In genomic region chr7:109115488-109115887, GRCm38 (mm10) we compare ENCODE assay signal across 9 mouse cellular contexts. TPM values are rescaled to one million over a fixed set of nuclear protein-coding genes. Genes with fewer than 3 reads are reported as not detected.
DNase-seq lines count a peak whose midpoint lies in the region; ATAC-seq and TF ChIP-seq lines count a peak whose summit lies in the region.
"Not testable (repeated sequence)": the region's sequence is repeated elsewhere in the genome, so short reads cannot be mapped to it uniquely, and the experiment has no call there.
"Had no signal": no experiment of that assay in that cellular context is flagged by ENCODE, and none has a peak within 500 bp of the region (broad histone marks: within the 10 kb centered on the region; RNA-seq: fewer than 3 reads in every experiment).

No protein-coding gene starts in this region.

- not testable (repeated sequence) for TF ChIP-seq POLR2A in MEL (IDR thresholded peaks at IDR 0.05; ENCODE audit: control insufficient read depth in 1 of 2, insufficient read depth in 1 of 2, low read depth in 1 of 2, low read length in 2 of 2, poor library complexity in 1 of 2)

- ATAC-seq in hindbrain, embryonic 13.5 days (ENCODE audit: low FRiP score) = peak; percentile 71
- 0 out of 2 replicates have a peak, but pooled peaks have one; percentile 13 for ATAC-seq in liver, embryonic 11.5 days (replicated peaks; ENCODE audit: low FRiP score)
- peak; percentile 6 for ATAC-seq in megakaryocyte progenitor cell, adult 5-6 weeks (replicated peaks; ENCODE audit: poor library complexity)
- peak; percentile 66 for ATAC-seq in midbrain, postnatal 0 days (ENCODE audit: low FRiP score)
- ATAC-seq in stomach, postnatal 0 days (ENCODE audit: low FRiP score, low TSS enrichment) = peak; percentile 21; the same call in 1 of the 2 replicates

- peak overlapping the region; percentile 29 to 58; a peak in 3 of 4 replicates for H3K4me3 ChIP-seq in MEL (ENCODE audit: control insufficient read depth in 1 of 2, insufficient read depth in 1 of 2, low read depth in 2 of 2, low read length in 2 of 2)
- H3K4me3 ChIP-seq in forebrain, embryonic 10.5 days; hindbrain, embryonic 13.5 days; liver, embryonic 11.5 days (ENCODE audit: low read depth, low read length); midbrain, postnatal 0 days (ENCODE audit: low read depth, low read length); stomach, postnatal 0 days (ENCODE audit: low read depth, low read length): not testable (repeated sequence)

- not testable (repeated sequence) for H3K9me3 ChIP-seq in MEL (replicated peaks; ENCODE audit: insufficient read depth, low read length); forebrain, embryonic 10.5 days; hindbrain, embryonic 13.5 days; liver, embryonic 11.5 days (ENCODE audit: control insufficient read depth, low read length); midbrain, postnatal 0 days (ENCODE audit: low read length); stomach, postnatal 0 days (ENCODE audit: control insufficient read depth, low read length)

- H3K4me2 ChIP-seq in hindbrain, embryonic 13.5 days; midbrain, postnatal 0 days (ENCODE audit: low read depth, low read length, poor library complexity, severe bottlenecking); stomach, postnatal 0 days (replicated peaks; ENCODE audit: low read depth): not testable (repeated sequence)
- peak overlapping the region; percentile 20; the same call in 1 of the 2 replicates for H3K4me2 ChIP-seq in liver, embryonic 11.5 days

- DNase-seq in MEL (ENCODE audit: low read depth, low spot score); forebrain, embryonic 10.5 days (ENCODE audit: extremely low spot score, low spot score); liver, embryonic 11.5 days (ENCODE audit: low spot score); midbrain, postnatal 0 days (ENCODE audit: low spot score); stomach, postnatal 0 days (ENCODE audit: low spot score): not testable (repeated sequence)
- peak; percentile 1 for DNase-seq in heart, adult 11 months

- peak overlapping the region; percentile 33; the same call in 1 of the 2 replicates for H3K9ac ChIP-seq in MEL (ENCODE audit: control insufficient read depth, low read depth, low read length, poor library complexity, severe bottlenecking)
- not testable (repeated sequence) for H3K9ac ChIP-seq in hindbrain, embryonic 13.5 days; midbrain, postnatal 0 days (replicated peaks; ENCODE audit: low read length, poor library complexity, severe bottlenecking); stomach, postnatal 0 days (ENCODE audit: low read length)
- H3K9ac ChIP-seq in liver, embryonic 11.5 days (ENCODE audit: low read depth, low read length) = peak overlapping the region; percentile 44

- peaks cover 27 to 46% of the 10 kb centered on the region in 2 experiments for H3K4me1 ChIP-seq in MEL (ENCODE audit: control insufficient read depth in 1 of 2, insufficient read depth in 2 of 2, low read length in 2 of 2)
- peaks cover 26% of the 10 kb centered on the region for H3K4me1 ChIP-seq in forebrain, embryonic 10.5 days
- H3K4me1 ChIP-seq in hindbrain, embryonic 13.5 days (replicated peaks) = peaks cover 26% of the 10 kb centered on the region
- H3K4me1 ChIP-seq in liver, embryonic 11.5 days (replicated peaks; ENCODE audit: control insufficient read depth, insufficient read depth, low read length) = peaks cover 45% of the 10 kb centered on the region
- not testable (repeated sequence) for H3K4me1 ChIP-seq in midbrain, postnatal 0 days (ENCODE audit: insufficient read depth, low read length); stomach, postnatal 0 days (replicated peaks; ENCODE audit: control insufficient read depth, insufficient read depth)

- not testable (repeated sequence) for H3K79me2 ChIP-seq in MEL (ENCODE audit: control insufficient read depth, insufficient read depth, low read length, poor library complexity)

- not testable (repeated sequence) for TF ChIP-seq EP300 in MEL (IDR thresholded peaks at IDR 0.05; ENCODE audit: low read depth in 1 of 2, low read length in 2 of 2); stomach, postnatal 0 days (optimal IDR thresholded peaks at IDR 0.05)

- not testable (repeated sequence) for TF ChIP-seq CTCF in MEL (IDR thresholded peaks at IDR 0.05 in 2 of 3, conservative IDR thresholded peaks at IDR 0.05 in 1 of 3; ENCODE audit: control insufficient read depth in 1 of 3, insufficient read depth in 1 of 3, low read depth in 2 of 3, low read length in 3 of 3, poor library complexity in 1 of 3, severe bottlenecking in 1 of 3); midbrain, postnatal 0 days (IDR thresholded peaks at IDR 0.05); stomach, postnatal 0 days (IDR thresholded peaks at IDR 0.05; ENCODE audit: low read depth)

- WGBS in forebrain, embryonic 10.5 days = 20% methylated on average over 1 of the region's 4 CpGs
- 8% methylated on average over 1 of the region's 4 CpGs for WGBS in hindbrain, embryonic 13.5 days
- WGBS in liver, embryonic 11.5 days = 0% methylated on average over 1 of the region's 4 CpGs
- WGBS in midbrain, postnatal 0 days = 13% methylated on average over 1 of the region's 4 CpGs
- 57% methylated on average over 1 of the region's 4 CpGs for WGBS in stomach, postnatal 0 days

- TF ChIP-seq RAD21 in MEL (IDR thresholded peaks at IDR 0.05; ENCODE audit: low read depth, low read length) = not testable (repeated sequence)

- peaks cover 0 to 26% of the 10 kb centered on the region in 2 experiments; a peak in 2 of 4 replicates for H3K36me3 ChIP-seq in MEL (ENCODE audit: control insufficient read depth in 1 of 2, insufficient read depth in 2 of 2, low read length in 2 of 2)
- H3K36me3 ChIP-seq in forebrain, embryonic 10.5 days (replicated peaks); hindbrain, embryonic 13.5 days; liver, embryonic 11.5 days (ENCODE audit: control insufficient read depth, insufficient read depth, low read length); midbrain, postnatal 0 days (ENCODE audit: insufficient read depth, low read length); stomach, postnatal 0 days (ENCODE audit: control insufficient read depth, insufficient read depth, low read length): not testable (repeated sequence)

- not testable (repeated sequence) for H3K27me3 ChIP-seq in MEL (ENCODE audit: control insufficient read depth in 1 of 2, insufficient read depth in 2 of 2, low read length in 2 of 2); hindbrain, embryonic 13.5 days; liver, embryonic 11.5 days (replicated peaks; ENCODE audit: control insufficient read depth, insufficient read depth, low read length); midbrain, postnatal 0 days (ENCODE audit: insufficient read depth, low read length); stomach, postnatal 0 days (ENCODE audit: control insufficient read depth, insufficient read depth, low read length)
- peaks cover 52% of the 10 kb centered on the region for H3K27me3 ChIP-seq in forebrain, embryonic 10.5 days (ENCODE audit: poor library complexity, severe bottlenecking)

- H3K27ac ChIP-seq in MEL (ENCODE audit: control insufficient read depth, low read depth, low read length) = peak overlapping the region; percentile 46; the same call in 1 of the 2 replicates
- peak overlapping the region; percentile 79 for H3K27ac ChIP-seq in forebrain, embryonic 10.5 days
- peak overlapping the region; percentile 76 for H3K27ac ChIP-seq in hindbrain, embryonic 13.5 days
- peak overlapping the region; percentile 79 for H3K27ac ChIP-seq in liver, embryonic 11.5 days (ENCODE audit: low read depth, low read length)
- H3K27ac ChIP-seq in midbrain, postnatal 0 days (ENCODE audit: low read depth, low read length); stomach, postnatal 0 days (replicated peaks): not testable (repeated sequence)

RNA-seq across cellular contexts. Expression of gene Ric3, which starts 32.4 kb away (rescaled TPM):
- not detected in 2 replicates for total RNA-seq in MEL (2012; rRNA removed)
- polyA plus RNA-seq in MEL (2012; ENCODE audit: insufficient read depth in 1 of 2, insufficient read length in 2 of 2, low read depth in 1 of 2, low replicate concordance in 2 of 2, missing spikeins in 1 of 2) = not detected
- 17.3 and 18.7 TPM in 2 replicates for polyA plus RNA-seq in forebrain, embryonic 10.5 days (2016; fragmentation: Nextera tagmentation; extraction: Ambion mirVana)
- 28.3 and 30.1 TPM in 2 replicates for polyA plus RNA-seq in hindbrain, embryonic 13.5 days (2015; fragmentation: Nextera tagmentation; extraction: Ambion mirVana)
- polyA plus RNA-seq in liver, embryonic 11.5 days (2014; fragmentation: Nextera tagmentation; extraction: Ambion mirVana) = 1.3 and 2.2 TPM in 2 replicates
- total RNA-seq in megakaryocyte progenitor cell, adult 5-6 weeks (2015) = 0.39 and 0.84 TPM in 2 replicates
- 0.37 and 0.95 TPM in 2 replicates for total RNA-seq in megakaryocyte progenitor cell, adult 5-6 weeks (2017)
- total RNA-seq in midbrain, postnatal 0 days (2014; rRNA removed) = 62.8 and 65.0 TPM in 2 replicates
- polyA plus RNA-seq in midbrain, postnatal 0 days (2015; fragmentation: Nextera tagmentation; extraction: Ambion mirVana) = 42.1 and 42.2 TPM in 2 replicates
- polyA plus RNA-seq in stomach, postnatal 0 days (2015; fragmentation: Nextera tagmentation; extraction: Ambion mirVana) = 0.93 and 1.1 TPM in 2 replicates

RNA-seq across cellular contexts. Expression of gene Lmo1, which starts 59.5 kb away (rescaled TPM):
- not detected in 2 replicates for total RNA-seq in MEL (2012; rRNA removed)
- polyA plus RNA-seq in MEL (2012; ENCODE audit: insufficient read depth in 1 of 2, insufficient read length in 2 of 2, low read depth in 1 of 2, low replicate concordance in 2 of 2, missing spikeins in 1 of 2) = not detected
- 21.9 and 29.6 TPM in 2 replicates for polyA plus RNA-seq in forebrain, embryonic 10.5 days (2016; fragmentation: Nextera tagmentation; extraction: Ambion mirVana)
- polyA plus RNA-seq in hindbrain, embryonic 13.5 days (2015; fragmentation: Nextera tagmentation; extraction: Ambion mirVana) = 42.8 and 49.8 TPM in 2 replicates
- polyA plus RNA-seq in liver, embryonic 11.5 days (2014; fragmentation: Nextera tagmentation; extraction: Ambion mirVana) = 5.3 and 5.6 TPM in 2 replicates
- 16.9 and 18.4 TPM in 2 replicates for total RNA-seq in megakaryocyte progenitor cell, adult 5-6 weeks (2015)
- total RNA-seq in megakaryocyte progenitor cell, adult 5-6 weeks (2017) = 7.2 and 7.7 TPM in 2 replicates
- 109 and 117 TPM in 2 replicates for total RNA-seq in midbrain, postnatal 0 days (2014; rRNA removed)
- polyA plus RNA-seq in midbrain, postnatal 0 days (2015; fragmentation: Nextera tagmentation; extraction: Ambion mirVana) = 109 and 121 TPM in 2 replicates
- polyA plus RNA-seq in stomach, postnatal 0 days (2015; fragmentation: Nextera tagmentation; extraction: Ambion mirVana) = 18.8 and 22.4 TPM in 2 replicates
- polyA plus RNA-seq: activated CD4-positive, CD25-positive, alpha-beta regulatory T cell, adult 4 months had no signal

Comparison
In these comparisons a context has a peak if more than half of its experiments do, and no peak if none do; other contexts are left out.
1. ATAC-seq: peak in every context shown above with its lines; median percentile 71 in hindbrain, embryonic 13.5 days; 66 in midbrain, postnatal 0 days; 21 in stomach, postnatal 0 days; 13 in liver, embryonic 11.5 days; 6 in megakaryocyte progenitor cell, adult 5-6 weeks.